Mouse (Mus musculus): ENCODE measurements around the gene Cbl.

Gene Cbl

DNA sequence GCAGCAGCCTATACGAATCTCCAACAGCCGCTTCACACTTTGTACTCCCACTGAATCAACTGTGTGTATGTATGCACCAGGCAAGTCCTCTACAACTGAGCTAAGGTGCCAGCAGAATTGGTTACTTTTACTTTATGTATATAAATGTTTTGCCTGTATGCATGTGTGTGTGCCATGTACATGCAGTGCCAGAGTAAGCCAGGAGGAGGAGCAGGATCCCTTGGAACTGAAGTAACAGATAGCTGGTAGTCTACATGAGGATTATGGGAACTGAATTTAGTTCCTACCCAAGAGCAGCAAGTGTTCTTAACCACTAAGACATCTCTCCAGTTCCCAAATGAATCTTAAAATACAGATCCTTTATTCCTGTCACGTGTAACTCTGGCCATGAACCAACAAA lies 51.6 kb downstream of the Cbl start:
- DNase-seq (ENCODE audit: low read depth, low spot score): no peak

DNA sequence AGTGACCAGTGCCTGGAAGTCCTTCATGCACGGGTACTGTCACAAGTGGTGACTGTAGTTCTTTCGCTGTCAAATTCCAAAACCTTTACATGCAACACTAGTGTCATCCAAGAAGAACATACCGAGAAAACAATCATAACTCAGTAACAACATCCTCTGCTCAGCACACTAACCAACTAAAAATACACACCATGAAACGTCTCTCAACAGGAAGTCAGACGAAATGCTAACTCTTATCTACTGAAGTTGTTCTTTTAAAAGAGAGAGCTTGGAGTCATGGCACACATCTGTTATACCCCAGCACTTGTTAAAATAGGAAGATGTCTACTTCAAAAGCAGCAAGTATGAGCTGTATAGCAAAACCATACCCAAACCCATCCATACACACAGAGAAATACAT lies 52.3 kb downstream of the Cbl start:
- DNase-seq (ENCODE audit: low read depth, low spot score): no peak

DNA sequence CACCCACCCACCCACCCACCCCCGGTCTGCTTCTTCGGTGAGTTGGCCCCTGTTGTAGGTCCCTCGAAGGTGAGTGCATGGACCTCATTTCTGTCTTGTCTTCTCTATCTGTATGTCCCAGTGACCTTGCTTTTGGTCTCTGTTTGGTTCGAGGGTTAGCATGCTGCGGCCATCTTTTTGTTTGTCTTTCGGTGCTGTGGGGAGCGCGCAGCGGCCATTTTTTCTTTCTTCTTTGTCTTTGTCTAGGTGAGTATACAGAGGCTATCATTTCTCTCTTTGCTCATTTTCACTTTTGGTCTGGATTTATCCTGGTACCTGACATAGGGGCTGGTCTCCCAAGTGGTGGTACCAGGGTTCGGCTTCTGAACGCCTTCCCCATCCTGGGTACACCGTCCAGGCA lies 55.0 kb downstream of the Cbl start:
- no peak for DNase-seq (ENCODE audit: low read depth, low spot score)

DNA sequence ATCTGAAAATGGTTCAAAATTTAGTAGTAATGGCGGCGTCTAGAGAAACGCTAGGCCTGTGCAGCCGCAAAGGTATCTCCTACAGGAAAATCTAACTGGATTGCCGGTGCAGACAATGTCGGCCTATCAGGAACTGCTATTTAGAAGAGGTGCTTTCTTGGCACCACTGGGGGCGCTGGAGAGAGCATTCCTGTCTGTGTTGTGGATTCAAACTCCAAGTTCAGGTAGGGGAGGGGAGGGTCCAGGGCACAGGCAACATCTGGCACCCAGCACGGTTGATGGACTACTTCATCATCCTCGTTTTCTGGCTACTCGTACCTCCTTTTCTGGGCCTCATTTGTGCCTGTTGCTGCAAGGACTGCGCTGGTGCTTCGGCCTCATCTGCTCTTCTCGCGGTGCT lies 55.5 kb downstream of the Cbl start:
- DNase-seq (ENCODE audit: low read depth, low spot score): no peak

DNA sequence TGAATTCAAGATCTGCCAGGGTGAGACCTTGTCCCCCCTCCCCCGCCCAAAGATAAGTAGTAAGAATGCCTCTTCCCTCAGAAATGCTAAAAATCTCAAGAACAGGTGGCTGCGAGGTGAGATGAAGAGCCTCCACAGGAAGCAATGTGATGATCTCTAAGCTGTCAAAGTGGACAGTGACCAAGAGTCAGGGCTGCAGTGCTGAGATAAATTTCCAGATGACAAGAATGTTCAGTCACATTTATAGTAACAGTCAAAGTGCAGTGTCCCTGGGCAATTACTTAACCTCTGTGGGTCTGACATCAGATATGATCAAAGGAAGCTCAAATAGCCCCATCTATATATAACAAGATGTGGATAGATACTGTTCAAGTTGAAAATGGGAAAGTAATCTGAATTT lies 56.4 kb downstream of the Cbl start:
- no peak for DNase-seq (ENCODE audit: low read depth, low spot score)

DNA sequence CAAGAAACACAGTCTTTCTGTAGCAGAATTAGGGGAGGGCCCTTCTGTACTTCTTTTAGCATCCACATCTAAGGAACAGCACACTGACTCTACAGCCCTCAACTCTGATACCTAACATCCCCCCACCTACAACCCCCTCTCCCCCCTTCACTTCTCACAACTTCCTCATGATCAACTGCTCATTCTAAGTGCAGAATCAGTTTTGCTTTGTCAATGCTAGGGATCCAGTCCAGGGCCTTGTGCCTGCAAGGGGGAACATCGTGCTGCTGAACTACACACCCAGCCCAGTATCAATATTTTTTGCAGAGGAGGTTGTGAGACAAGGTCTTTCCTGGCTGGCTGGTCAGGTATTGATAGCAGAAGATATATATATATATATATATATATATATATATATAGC lies 57.9 kb downstream of the Cbl start:
- DNase-seq (ENCODE audit: low read depth, low spot score): no peak

DNA sequence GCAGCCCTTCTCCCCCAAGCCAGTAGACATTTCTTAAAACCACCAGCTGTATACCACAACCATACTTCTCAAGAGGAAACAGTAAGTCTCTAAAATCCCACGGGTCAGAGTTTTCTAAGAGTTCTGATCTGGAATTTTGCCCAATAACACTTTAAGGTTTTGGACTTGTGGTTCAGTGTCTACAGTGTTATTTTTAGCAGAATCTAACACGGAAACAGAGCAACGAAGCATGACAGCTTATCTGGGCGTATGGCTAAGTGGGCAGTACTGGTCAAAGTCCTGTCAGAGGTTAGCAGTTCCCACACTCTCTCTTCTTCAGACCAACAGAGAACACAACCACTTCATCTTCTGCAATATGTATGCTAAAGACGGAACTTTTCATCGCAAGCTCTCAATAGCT lies 58.3 kb downstream of the Cbl start:
- DNase-seq (ENCODE audit: low read depth, low spot score): no peak

DNA sequence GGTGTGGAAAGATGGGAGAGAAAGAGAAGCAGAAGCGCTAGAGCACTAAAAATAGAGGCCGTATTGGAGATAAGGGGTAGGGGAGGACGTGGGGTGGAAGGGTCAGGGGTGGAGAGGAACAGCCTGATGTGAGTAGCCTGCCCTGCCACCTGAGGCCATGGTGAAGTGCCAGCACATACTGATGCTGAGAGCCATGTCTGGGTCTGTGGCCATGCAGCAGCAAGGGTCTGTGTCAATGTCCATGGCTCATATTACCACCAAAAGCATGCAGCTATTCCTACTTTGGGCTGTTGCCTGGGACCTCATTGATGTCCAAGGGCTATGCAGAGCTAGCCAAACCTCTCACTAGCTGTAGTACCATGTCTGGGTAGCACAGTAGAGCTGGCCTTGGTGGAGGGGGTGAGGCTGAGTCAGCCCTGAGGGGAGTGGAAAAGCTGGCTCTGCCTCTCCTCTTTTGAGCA lies 63.1 kb downstream of the Cbl start:
- DNase-seq (ENCODE audit: low read depth, low spot score): no peak

DNA sequence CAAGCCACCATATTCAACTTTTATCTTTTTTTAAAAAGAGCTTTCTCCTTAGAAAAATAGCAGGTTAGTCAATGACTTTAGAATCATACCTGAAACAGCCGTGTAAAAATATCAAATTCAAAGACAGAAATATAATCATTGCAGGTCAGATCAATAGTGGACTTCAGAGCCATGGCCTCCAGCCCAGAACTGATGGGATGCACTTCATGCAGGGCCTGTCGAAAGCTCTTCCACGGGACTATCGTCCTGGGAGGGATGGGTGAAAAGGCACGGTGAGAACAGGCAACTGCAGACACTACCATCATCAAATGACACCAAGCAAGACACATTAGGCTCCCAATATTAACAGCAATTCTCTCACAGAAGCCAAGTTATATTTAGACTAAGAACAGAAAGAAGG lies 64.9 kb downstream of the Cbl start:
- no peak for DNase-seq (ENCODE audit: low read depth, low spot score)

DNA sequence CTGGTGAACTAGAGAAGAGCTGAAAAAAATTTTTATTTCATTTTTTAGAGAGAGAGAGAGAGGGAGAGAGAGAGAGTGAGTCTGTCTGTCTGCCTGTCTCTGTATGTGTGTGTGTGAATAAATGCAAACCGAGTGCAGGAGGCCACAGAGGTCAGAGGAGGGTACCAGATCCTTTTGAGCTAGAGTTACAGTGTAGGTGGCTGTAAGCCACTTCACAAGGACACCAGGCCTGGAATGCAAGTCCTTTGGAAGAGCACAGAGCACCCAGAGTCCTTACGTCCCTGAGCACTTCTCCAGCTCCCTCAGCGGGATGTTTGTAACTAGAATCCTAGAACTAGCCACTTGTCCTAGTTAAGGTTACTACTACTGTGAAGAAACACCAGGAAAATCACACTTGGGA lies 74.0 kb downstream of the Cbl start:
- no peak for DNase-seq (ENCODE audit: low read depth, low spot score)

DNA sequence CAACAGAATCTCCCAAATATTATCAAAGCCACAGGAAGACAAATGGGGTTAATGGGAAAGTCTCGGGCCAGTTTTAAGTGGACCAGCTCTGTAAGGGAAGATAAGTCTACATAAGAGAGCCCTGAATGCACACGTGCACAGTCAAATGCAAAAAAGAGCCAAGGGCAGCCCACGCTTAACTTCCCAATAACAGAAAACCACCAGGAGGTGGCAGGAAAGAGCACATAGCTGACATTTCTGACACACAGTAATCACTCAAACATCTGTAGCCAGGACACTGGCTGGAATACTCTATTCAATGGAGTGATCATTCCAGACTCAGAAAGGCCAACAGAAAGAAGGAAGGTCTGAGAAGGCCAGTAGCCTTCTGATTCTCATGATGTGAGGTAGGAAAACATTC lies 86.6 kb downstream of the Cbl start:
- DNase-seq (ENCODE audit: low read depth, low spot score): no peak

DNA sequence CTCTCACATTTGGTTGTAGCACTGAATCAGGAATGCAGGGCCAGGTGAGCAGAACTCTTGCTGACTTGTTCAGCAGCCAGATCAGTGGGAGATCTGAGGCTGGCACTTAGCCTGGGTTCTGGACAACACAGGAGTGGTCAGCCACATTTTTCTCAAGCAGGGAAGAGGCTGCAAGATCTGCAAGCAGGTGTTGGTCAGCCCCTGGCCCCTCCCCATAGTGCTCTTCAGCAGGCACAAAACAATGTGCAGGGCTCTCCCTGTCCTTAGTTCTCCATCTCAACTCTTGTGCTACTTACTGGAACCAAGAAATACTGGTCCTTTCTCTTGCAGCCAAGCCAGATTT lies 89.2 kb downstream of the Cbl start:
- DNase-seq (ENCODE audit: low read depth, low spot score): no peak

DNA sequence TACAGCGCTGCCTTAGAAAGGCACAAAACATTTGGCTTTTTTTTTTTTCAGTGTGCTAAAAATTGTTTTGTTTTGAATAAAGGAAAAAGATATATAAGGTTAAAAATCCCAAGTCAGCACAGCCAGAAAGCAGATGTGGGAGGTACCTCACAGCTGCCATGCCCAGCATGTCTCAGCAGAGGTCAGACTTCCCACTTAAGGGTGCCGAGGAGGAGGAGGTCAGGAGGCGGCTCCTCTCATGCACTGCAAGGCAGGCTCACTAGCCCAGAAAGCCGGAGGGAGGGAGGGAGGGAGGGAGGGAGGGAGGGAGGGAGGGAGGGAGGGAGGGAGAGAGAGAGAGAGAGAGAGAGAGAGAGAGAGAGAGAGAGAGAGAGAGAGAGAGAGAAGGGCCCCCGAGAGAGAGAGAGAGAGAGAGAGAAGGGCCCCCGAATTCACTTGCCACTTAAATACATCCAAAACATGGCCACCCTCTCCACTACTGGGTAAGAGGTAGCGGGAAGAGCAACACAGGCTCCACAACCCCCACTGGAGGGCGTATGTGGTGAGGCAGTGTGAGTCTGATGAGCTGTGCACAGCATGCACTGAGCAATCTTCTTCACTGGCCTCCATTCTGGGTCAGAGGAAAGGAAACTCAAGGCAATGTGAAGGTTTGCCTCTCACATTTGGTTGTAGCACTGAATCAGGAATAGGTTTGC lies 89.7 kb downstream of the Cbl start:
- DNase-seq (ENCODE audit: low read depth, low spot score): no peak

DNA sequence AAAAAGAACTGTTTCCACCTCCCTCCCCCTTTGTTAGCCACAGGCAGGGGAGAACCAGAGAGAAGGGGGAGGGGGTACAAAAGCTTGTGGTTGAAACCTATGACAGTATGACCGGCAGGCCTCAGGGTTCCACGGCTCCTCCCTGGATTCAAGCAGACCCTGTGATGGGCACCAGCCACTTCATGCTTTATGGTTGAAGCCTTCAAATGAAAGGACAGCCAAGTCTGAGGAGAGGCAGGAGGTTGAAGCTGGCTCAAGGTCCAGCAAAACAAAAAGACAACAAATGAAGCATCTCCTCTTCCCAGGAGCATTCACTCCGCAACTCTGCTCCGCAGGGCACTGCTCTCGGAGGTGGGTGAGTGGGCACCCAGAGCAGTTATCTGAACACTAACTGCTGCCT lies 90.4 kb downstream of the Cbl start:
- DNase-seq (ENCODE audit: low read depth, low spot score): no peak

DNA sequence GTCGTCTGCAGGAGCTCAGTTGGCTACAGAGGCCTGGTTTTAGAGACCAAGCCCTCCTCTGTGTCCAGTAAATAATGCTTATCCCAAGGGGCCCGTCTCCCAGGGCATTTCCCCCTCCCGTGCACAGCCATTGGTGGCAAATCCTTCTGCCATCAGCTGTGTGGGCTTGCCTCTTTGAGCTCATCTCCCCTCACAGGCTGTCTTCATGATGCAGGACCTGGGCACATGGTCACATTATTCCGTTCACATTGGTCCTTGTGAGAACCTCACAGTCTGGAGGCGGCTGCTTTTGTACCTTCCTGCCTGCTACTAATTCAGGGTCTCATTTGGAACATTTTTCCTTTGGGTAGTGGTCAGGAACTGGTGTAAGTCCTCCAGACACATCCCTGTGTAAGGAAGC lies 91.9 kb downstream of the Cbl start:
- no peak for DNase-seq (ENCODE audit: low read depth, low spot score)

DNA sequence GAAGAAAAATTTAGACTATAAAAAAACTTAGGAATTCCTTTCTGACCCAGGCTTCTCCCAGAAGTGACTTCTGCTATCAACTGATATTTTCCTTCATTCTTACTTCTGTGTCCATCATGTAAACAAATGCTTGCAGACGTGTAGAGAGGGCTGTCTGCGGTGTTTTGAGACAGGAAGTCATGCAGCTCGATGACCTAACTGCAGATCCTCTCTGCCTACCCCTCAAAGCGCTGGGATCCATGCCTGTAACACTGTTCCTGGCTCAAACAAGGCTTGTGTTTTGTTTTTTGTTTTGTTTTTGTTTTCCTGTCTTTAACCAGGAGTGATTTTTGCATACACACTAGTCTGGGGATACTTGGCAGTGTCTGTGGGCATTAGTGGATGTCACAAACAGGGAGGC lies 96.0 kb downstream of the Cbl start:
- no peak for DNase-seq (ENCODE audit: low read depth, low spot score)

DNA sequence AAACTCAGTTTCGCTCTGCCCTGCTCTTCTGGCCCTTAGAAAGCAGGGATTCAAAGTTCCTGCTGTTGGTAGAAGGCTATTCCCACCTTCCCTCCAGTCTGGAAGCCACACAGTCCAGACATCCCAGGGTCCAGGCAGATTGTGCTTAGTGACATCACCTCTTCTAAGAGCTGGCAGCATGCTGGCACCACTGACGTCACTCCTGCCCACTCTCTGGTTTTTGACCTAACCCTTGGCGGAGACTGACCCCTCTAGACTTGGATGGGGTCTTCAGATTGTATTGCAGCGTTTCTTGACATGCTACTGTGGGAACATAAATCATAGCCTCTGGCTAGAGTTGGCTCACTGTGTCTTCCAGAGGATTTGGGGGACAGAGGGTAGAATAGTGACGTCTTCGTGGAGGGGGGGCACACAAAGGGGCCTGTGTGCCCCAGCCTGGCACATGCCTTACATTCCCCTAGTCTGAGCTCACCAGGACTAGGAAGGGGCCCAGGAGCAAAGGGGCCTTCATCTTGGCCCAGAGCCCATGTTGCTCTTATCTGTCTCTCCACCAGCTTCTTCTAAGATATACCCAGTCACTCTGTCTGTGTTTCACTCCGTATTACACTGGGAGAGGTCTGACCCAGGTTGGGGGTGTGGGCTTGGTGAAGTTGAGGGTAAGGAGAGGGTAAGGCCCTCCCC lies 98.0 kb downstream of the Cbl start:
- no peak for DNase-seq (ENCODE audit: low read depth, low spot score)

DNA sequence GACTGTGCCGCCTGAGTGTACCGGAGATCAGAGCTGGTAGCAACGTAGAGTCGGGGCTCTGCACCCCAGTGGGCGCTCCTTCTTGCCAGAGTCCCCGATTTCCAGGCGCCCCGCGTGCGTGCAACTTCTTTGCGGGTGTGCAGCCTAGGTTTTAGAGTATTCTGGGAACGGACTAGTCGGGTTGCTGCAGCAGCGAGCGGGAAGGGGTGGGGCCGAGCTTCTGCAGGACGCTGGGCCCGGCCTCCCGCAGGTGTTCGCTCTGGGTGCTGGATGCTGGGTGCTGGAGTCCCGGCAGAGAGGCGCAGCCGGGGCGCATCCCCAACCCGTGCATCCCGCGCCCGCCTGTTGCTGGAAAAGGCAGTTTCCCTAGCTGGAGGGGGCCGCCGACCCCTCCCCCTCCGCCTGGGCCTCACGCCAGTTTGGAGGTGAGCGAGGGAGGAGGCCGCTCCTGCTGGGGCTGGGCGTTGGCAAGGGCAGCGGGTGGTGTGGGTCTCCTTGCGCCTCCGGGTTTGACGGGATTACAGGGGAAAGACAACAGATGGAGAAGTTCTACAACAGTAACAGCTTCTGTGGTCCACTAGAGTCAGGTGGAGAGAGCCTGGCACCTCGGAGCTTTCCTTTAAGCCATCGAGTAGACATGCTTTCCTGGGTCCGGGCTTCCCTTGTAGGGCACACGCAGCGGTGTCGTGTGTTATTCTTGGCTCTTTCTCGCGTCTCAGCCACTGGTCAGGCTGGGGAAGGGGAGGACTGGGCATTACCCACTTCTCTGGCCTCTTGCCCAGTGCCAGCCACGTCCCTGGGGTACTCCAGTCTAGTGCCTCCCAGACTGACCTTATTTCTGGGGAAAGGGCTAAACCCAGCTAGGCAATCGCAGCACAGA lies 98.8 kb downstream of the Cbl start:
- DNase-seq (ENCODE audit: low read depth, low spot score): no peak

DNA sequence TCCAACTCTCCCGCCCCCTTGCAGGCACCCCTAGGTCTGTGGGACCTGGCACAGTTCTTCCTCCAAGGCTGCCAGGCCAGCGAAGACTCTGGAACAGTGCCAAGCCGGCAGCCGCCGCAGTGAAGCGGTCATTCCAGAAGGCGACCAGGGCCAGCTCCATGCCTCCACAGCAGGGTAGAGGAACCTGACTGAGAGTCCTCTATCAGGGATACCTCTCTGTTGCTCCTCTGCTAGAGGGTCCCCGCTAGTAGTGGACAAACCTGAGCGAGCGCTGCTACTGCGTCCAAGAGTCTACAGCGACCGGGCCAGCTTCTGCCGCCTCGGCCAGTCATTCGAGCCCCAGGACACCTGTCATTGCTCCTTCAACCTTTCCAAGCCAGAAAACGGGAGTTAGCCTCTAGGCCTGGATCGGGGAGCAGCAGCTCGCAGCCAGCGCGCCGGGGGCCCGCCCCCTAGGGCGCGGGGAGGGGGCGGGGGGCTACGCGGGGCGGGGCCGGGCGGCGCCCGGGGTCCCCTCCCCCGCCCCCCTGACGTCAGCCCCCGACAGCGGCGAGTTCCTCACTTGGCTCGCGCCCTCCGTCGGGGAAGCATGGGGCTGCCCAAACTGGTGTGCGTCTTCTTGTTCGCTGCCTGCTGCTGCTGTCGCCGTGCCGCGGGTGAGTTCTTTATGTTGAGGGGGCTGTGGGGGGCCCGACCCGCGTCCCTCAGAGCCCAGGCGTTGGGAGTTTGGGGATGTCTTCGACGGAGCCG lies 99.6 kb downstream of the Cbl start, which contains the start of gene Mcam:
Gene Mcam, plus strand, starts transcription at position 369 of the 750 bp plus-strand sequence.
- DNase-seq (ENCODE audit: low read depth, low spot score): no peak

DNA sequence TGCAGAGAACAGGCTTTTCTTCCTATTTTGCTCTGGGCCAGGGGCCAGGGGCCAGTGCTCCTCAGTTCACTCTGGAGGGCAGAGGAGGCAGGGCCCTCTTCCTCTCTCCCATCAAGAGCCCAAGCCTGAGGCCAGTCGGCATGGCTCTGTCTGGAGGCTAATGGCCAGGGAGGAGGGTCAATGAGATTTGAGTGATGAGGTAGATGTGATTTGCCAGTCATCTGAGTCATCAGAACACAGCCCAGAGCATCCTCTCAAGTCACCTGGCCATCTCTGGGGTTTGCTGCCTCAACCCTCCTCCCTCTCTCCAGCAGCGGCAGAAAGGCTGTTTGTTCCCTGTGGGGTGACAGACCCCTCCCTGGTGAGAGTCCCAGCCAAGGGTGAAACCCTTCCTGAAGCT lies 100.6 kb downstream of the Cbl start:
- DNase-seq (ENCODE audit: low read depth, low spot score): no peak

DNA sequence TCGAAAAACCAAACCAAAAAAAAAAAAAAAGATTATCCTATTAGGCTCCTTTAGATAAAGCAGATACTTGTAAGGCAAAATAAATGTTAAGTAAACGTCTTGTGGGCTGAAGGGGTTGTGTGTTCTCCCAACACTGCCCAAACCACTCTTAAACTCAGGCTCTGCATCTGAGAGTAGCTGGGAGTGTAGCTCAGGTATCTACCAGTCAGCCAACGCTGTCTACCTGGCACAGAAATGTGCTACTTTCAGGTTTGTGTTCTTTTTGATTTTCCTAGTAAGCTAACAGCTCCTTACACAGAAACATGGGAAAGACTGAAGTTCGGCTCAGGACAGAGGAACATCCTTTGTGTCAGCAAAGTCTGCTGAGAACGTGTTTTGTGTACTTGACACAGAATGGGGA lies 101.6 kb downstream of the Cbl start:
- DNase-seq (ENCODE audit: low read depth, low spot score): no peak

DNA sequence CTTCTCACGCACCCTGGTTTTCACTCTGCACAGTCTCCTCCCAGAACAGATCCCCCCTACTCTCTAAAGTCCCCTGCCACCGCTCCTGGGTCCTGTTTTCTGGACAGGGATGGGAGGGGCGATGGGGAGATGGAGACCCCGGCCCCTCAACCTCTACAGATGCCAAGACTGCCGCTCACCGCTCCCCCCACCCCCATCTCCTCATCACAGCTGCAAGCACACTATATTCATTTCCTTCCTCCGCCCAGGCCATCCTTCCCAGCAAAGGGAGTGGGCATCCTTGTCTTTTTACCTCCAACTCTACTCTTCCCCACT lies 102.6 kb downstream of the Cbl start:
- DNase-seq (ENCODE audit: low read depth, low spot score): no peak
